Mouse (Mus musculus): Measurements from ENCODE around the gene Renbp. TPM values are rescaled to one million over a fixed set of nuclear protein-coding genes. Genes with fewer than 3 reads are reported as not detected.

Renbp gene
- polyA plus RNA-seq, 1 experiment from 2014 or later, result 16.3 TPM

DNA sequence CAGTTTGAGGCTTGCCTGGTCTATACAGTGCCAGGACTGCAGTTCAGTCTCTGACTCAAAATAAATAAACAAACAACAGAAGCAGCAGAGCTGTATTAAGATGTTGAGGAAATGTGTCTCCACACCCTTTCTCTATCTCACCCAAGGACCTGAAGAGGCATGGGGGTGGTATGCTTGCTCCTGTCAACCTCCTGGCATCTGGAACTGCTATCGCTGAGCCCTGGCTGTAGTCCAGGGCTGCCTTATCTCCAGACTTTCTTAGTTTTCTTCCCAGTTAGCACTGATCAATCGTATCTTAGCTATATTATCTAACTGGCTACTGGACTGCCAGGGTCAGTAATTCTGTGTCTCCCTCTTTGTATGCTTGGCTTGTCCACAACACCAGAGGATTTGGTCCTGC is 11.2 kb upstream of the Renbp start:
- WGBS, result 84% methylated on average over 2 of the region's 2 CpGs
- ATAC-seq (ENCODE audit: insufficient read depth, low FRiP score, low TSS enrichment), result no peak
- H3K9ac ChIP-seq (ENCODE audit: low read length), result no peak overlapping the region

DNA sequence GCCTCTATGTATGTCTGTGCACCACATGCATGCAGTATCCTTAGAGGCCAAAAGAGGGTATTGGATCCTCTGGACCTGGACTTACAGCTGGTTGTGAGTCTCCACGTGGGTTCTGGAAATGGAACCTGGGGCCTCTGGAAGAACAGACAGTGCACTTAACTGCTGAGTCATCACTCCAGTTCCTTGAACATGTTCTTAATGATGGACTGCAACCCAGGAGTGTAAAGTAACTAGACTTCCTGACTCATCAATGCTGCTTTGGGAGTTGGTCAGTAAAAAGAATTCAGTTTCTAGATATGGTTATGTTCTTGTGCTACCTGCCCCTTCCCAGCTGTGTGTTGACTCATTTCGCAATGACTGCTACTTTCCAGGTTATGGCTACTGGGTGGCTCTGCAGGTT is 1.2 kb upstream of the Renbp start:
- ATAC-seq (ENCODE audit: insufficient read depth, low FRiP score, low TSS enrichment) (no peak), DNase-seq (ENCODE audit: low spot score) (no peak)
- no peak overlapping the region for H3K9ac ChIP-seq (ENCODE audit: low read length)
- H3K27me3 ChIP-seq (ENCODE audit: control insufficient read depth, insufficient read depth, low read length), result no peaks in the 10 kb centered on the region
- H3K9me3 ChIP-seq (ENCODE audit: control insufficient read depth, low read length), result no peaks in the 10 kb centered on the region
- H3K36me3 ChIP-seq (ENCODE audit: control insufficient read depth, insufficient read depth, low read length), result no peaks in the 10 kb centered on the region
- H3K4me2 ChIP-seq (ENCODE audit: low read depth), result no peak overlapping the region
- no peaks in the 10 kb centered on the region for H3K4me1 ChIP-seq (ENCODE audit: control insufficient read depth, insufficient read depth, low read length)
- no peak overlapping the region for H3K4me3 ChIP-seq (ENCODE audit: low read depth, low read length)
- H3K27ac ChIP-seq (ENCODE audit: low read depth, low read length), result no peak overlapping the region
- 78% methylated on average over 2 of the region's 2 CpGs for WGBS

More for the DNA sequence above, 11.2 kb upstream of the Renbp start:
- H3K9me3 ChIP-seq (ENCODE audit: control insufficient read depth, low read length), result no peaks in the 10 kb centered on the region
- no peak for DNase-seq (ENCODE audit: low spot score)
- H3K27me3 ChIP-seq (ENCODE audit: control insufficient read depth, insufficient read depth, low read length), result no peaks in the 10 kb centered on the region
- no peak overlapping the region for H3K4me2 ChIP-seq (ENCODE audit: low read depth)
- no peak overlapping the region for H3K27ac ChIP-seq (ENCODE audit: low read depth, low read length)
- H3K36me3 ChIP-seq (ENCODE audit: control insufficient read depth, insufficient read depth, low read length), result peaks cover 8% of the 10 kb centered on the region
- no peaks in the 10 kb centered on the region for H3K4me1 ChIP-seq (ENCODE audit: control insufficient read depth, insufficient read depth, low read length)
- H3K4me3 ChIP-seq (ENCODE audit: low read depth, low read length), result no peak overlapping the region

DNA sequence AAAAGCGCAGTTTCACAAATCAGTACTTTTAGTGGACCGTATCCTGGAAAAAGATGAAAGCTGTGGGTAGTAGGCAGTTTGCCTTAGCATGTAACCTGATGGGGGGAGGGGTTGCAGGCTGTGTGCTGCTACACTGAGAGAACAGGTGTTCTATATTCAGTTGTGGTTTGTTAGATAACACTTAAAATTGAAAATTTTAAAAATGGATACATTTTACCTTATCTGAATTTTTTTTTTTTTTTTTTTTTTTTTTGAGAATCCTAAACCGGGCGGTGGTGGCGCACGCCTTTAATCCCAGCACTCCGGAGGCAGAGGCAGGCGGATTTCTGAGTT is 8.1 kb downstream of the Renbp start:
- H3K27me3 ChIP-seq (ENCODE audit: control insufficient read depth, insufficient read depth, low read length), result no peaks in the 10 kb centered on the region
- 76% methylated on average over 8 of the region's 8 CpGs for WGBS
- no peaks in the 10 kb centered on the region for H3K4me1 ChIP-seq (ENCODE audit: control insufficient read depth, insufficient read depth, low read length)
- H3K4me2 ChIP-seq (ENCODE audit: low read depth), result peak overlapping the region; percentile 53
- H3K36me3 ChIP-seq (ENCODE audit: control insufficient read depth, insufficient read depth, low read length), result no peaks in the 10 kb centered on the region
- peak overlapping the region; percentile 53 for H3K4me3 ChIP-seq (ENCODE audit: low read depth, low read length)
- no peak for ATAC-seq (ENCODE audit: insufficient read depth, low FRiP score, low TSS enrichment)
- no peaks in the 10 kb centered on the region for H3K9me3 ChIP-seq (ENCODE audit: control insufficient read depth, low read length)
- DNase-seq (ENCODE audit: low spot score), result no peak
- peak overlapping the region; percentile 52 for H3K9ac ChIP-seq (ENCODE audit: low read length)
- no peak overlapping the region; the same call in 1 of the 2 replicates for H3K27ac ChIP-seq (ENCODE audit: low read depth, low read length)

DNA sequence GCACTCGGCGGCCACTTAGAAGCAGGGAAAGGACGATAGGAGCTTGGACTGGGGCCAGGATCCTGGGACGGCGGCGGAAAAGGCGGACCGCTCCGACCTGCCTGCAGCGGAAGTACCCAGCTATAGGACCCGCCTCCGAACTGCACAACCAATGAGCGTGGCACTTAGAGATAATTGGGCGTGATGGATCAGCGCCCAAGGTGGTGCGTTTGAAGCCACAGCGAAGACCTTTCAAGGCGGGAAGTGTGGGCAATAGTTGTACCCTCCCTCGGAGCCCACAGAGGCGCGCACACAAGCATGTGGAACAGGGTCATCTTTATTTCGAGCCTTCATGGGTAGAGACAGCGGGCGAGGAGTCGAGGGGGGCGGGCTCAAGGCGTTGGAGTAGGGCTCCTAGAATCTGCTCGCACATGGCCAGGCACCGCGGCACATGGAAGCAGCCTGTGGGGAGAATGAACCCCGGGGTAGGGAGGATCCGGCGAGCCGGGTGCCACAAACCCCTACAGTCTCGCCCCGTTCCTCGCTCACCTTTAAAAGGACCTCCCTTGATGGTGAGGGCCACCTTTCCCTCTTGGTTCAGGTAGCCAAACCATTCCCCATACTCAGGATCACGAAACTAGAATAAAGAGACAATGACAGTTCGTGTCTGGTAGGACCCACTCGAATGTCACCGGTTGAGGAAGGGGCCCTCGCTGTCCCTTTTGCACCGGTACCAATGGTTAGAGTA is 8.7 kb downstream of the Renbp start, which contains the start of the genes Arhgap4 and Naa10:
Arhgap4 (minus strand) TSS at position 48 of the 727 bp plus-strand sequence.
Naa10 (minus strand) TSS at position 122 of the 727 bp plus-strand sequence.
- peak; percentile 87 for DNase-seq (ENCODE audit: low spot score)
- 15% methylated on average over 43 of the region's 43 CpGs for whole genome bisulfite sequencing
- peak within 1 kb of the TSS; percentile 60; the same call in 1 of the 2 replicates for H3K27ac ChIP-seq (ENCODE audit: low read depth, low read length)

DNA sequence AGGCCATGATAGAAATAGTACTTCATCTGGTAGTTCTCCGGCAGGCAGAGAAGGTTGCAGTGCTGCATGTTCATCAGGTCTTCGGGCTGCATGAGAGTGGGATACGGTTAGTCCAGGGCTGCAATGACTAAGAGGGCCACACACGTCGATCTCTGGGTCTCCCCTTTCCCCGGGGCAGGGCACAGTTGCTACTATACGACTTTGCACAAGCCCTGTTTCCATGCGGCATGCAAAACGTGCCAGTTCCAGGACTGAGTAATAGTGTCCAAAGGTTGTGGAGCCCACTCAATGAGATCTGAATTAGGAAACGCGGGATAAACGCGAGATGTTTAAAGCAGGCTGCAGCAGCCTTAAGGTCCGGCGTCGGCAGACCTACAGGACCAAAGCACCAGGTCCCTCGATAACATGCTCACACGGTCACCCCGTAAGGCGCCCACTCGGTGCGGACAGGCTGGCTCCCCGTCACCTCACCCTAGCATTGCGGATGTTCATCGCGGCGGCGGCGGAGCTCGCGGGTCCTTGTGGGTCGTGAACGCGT is 9.3 kb downstream of the Renbp start:
- no peaks in the 10 kb centered on the region for H3K36me3 ChIP-seq (ENCODE audit: control insufficient read depth, insufficient read depth, low read length)
- H3K27me3 ChIP-seq (ENCODE audit: control insufficient read depth, insufficient read depth, low read length), result no peaks in the 10 kb centered on the region
- 0 out of 2 replicates have a peak overlapping the region, but pooled peaks have one; percentile 1 for H3K27ac ChIP-seq (ENCODE audit: low read depth, low read length)
- peak overlapping the region; percentile 53 for H3K4me3 ChIP-seq (ENCODE audit: low read depth, low read length)
- H3K9ac ChIP-seq (ENCODE audit: low read length), result peak overlapping the region; percentile 64
- ATAC-seq (ENCODE audit: insufficient read depth, low FRiP score, low TSS enrichment) (peak; percentile 35; the same call in 1 of the 2 replicates), DNase-seq (ENCODE audit: low spot score) (peak; percentile 13)
- H3K4me2 ChIP-seq (ENCODE audit: low read depth), result peak overlapping the region; percentile 67
- no peaks in the 10 kb centered on the region for H3K9me3 ChIP-seq (ENCODE audit: control insufficient read depth, low read length)
- no peaks in the 10 kb centered on the region for H3K4me1 ChIP-seq (ENCODE audit: control insufficient read depth, insufficient read depth, low read length)
- WGBS, result 18% methylated on average over 31 of the region's 34 CpGs

More for the DNA sequence above, 8.7 kb downstream of the Renbp start, which contains the start of the genes Arhgap4 and Naa10:
- peak within 1 kb of the TSS; percentile 64 for H3K9ac ChIP-seq (ENCODE audit: low read length)
- H3K9me3 ChIP-seq (ENCODE audit: control insufficient read depth, low read length), result no peaks in the 10 kb centered on the region
- peak; percentile 97 for ATAC-seq (ENCODE audit: insufficient read depth, low FRiP score, low TSS enrichment)
- H3K4me3 ChIP-seq (ENCODE audit: low read depth, low read length), result peak within 1 kb of the TSS; percentile 53
- no peaks in the 10 kb centered on the region for H3K4me1 ChIP-seq (ENCODE audit: control insufficient read depth, insufficient read depth, low read length)
- no peaks in the 10 kb centered on the region for H3K36me3 ChIP-seq (ENCODE audit: control insufficient read depth, insufficient read depth, low read length)
- H3K27me3 ChIP-seq (ENCODE audit: control insufficient read depth, insufficient read depth, low read length), result no peaks in the 10 kb centered on the region
- peak within 1 kb of the TSS; percentile 67 for H3K4me2 ChIP-seq (ENCODE audit: low read depth)

DNA sequence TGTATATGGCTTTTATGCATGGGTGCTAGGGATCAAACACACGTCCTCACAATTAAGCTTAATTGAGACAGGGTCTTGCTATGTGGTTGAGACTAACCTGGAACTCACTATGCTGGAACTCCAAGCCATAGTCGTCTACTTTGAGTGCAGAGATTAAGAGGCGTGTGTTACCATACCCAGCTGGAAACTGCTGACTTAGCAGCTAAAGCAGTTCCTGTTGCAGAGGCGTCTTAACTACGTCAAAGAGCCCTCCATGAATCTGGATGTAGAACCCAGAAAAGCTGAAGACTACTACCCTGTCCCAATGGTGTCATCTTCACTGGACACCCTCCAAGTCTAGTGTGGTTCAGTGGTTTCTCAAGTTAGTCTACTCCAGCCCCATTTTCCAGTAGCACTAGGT is 12.0 kb downstream of the Renbp start:
- WGBS, result 88% methylated on average over 5 of the region's 5 CpGs
- no peaks in the 10 kb centered on the region for H3K36me3 ChIP-seq (ENCODE audit: control insufficient read depth, insufficient read depth, low read length)
- H3K4me1 ChIP-seq (ENCODE audit: control insufficient read depth, insufficient read depth, low read length), result 0 out of 2 replicates have a peak, but pooled peaks cover 3% of the 10 kb centered on the region
- no peak overlapping the region for H3K4me3 ChIP-seq (ENCODE audit: low read depth, low read length)
- H3K9me3 ChIP-seq (ENCODE audit: control insufficient read depth, low read length), result no peaks in the 10 kb centered on the region
- no peak for ATAC-seq (ENCODE audit: insufficient read depth, low FRiP score, low TSS enrichment)
- no peak overlapping the region for H3K27ac ChIP-seq (ENCODE audit: low read depth, low read length)
- no peak for DNase-seq (ENCODE audit: low spot score)
- H3K4me2 ChIP-seq (ENCODE audit: low read depth), result no peak overlapping the region
- no peaks in the 10 kb centered on the region for H3K27me3 ChIP-seq (ENCODE audit: control insufficient read depth, insufficient read depth, low read length)
- H3K9ac ChIP-seq (ENCODE audit: low read length), result no peak overlapping the region

DNA sequence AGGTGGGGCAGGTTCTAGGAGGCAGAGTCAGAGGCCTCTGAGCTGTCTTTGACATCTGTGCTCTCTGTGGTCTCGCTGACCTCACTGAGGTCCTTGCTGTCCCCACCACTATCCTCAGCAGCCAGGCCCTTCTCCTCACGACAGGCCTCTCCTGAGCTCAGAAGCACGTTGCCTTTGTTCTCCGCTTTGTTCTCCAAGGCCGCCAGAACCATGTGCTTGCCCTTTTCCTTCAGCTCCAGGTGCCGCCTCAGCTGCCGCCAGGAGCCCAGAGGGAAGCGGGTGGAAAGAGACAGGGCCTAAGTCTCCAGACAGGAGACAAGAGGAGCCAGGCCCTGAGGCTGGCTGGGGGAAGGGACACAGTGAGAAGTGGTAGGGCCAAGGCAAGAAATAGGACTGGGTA is 13.7 kb downstream of the Renbp start:
- no peak overlapping the region for H3K27ac ChIP-seq (ENCODE audit: low read depth, low read length)
- DNase-seq (ENCODE audit: low spot score) (no peak), ATAC-seq (ENCODE audit: insufficient read depth, low FRiP score, low TSS enrichment) (no peak)
- 84% methylated on average over 8 of the region's 8 CpGs for WGBS
- H3K9ac ChIP-seq (ENCODE audit: low read length), result no peak overlapping the region
- no peak overlapping the region for H3K4me2 ChIP-seq (ENCODE audit: low read depth)
- 0 out of 2 replicates have a peak, but pooled peaks cover 3% of the 10 kb centered on the region for H3K4me1 ChIP-seq (ENCODE audit: control insufficient read depth, insufficient read depth, low read length)
- H3K27me3 ChIP-seq (ENCODE audit: control insufficient read depth, insufficient read depth, low read length), result no peaks in the 10 kb centered on the region
- no peaks in the 10 kb centered on the region for H3K36me3 ChIP-seq (ENCODE audit: control insufficient read depth, insufficient read depth, low read length)
- no peak overlapping the region for H3K4me3 ChIP-seq (ENCODE audit: low read depth, low read length)
- no peaks in the 10 kb centered on the region for H3K9me3 ChIP-seq (ENCODE audit: control insufficient read depth, low read length)

DNA sequence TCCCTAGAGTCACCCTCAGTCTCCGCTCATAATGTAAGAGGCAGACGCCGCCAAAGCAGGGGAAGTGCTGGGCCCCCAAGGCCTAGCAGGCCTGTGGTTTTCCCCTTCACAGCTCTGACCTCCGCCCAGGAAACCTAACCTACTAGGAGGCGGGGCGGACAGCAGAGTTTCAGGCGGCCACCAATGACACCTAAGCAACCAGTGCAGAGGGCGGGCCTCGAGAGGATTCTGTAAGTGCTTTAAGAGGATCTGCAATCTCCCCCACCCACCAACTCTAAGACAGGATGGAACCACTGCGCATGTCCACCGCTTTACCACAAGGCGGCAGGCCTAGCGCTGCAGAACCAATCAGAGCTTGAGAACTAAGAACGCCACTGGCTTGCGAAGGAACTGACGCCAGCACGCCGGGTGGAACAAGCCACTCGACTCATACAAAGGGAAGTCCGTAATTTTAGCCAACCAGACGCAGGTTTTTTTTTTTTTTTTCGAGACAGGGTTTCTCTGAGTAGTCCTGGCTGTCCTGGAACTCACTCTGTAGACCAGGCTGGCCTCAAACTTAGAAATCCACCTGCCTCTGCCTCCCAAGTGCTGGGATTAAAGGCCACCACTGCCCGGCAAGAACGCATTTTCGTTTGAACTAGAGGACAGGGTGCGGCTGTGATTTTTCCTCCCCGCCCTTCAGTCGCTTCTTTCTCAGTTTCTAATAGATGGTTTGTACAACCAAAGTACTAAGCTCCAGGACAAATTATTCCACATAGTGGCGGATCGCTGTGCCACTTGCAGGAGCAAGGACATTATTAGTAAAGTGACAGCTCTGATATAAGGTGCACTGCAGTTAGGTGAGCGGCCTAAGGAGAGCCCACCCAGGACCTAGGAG is 15.6 kb downstream of the Renbp start:
- peak; percentile 94 for ATAC-seq (ENCODE audit: insufficient read depth, low FRiP score, low TSS enrichment)
- no peaks in the 10 kb centered on the region for H3K36me3 ChIP-seq (ENCODE audit: control insufficient read depth, insufficient read depth, low read length)
- no peak overlapping the region for H3K4me3 ChIP-seq (ENCODE audit: low read depth, low read length)
- H3K9ac ChIP-seq (ENCODE audit: low read length), result 0 out of 2 replicates have a peak overlapping the region, but pooled peaks have one; percentile 26
- 0 out of 2 replicates have a peak, but pooled peaks cover 3% of the 10 kb centered on the region for H3K4me1 ChIP-seq (ENCODE audit: control insufficient read depth, insufficient read depth, low read length)
- H3K4me2 ChIP-seq (ENCODE audit: low read depth), result peak overlapping the region; percentile 26
- peak; percentile 84 for DNase-seq (ENCODE audit: low spot score)
- no peaks in the 10 kb centered on the region for H3K9me3 ChIP-seq (ENCODE audit: control insufficient read depth, low read length)
- peak overlapping the region; percentile 39; the same call in 1 of the 2 replicates for H3K27ac ChIP-seq (ENCODE audit: low read depth, low read length)
- 31% methylated on average over 31 of the region's 31 CpGs for WGBS
- H3K27me3 ChIP-seq (ENCODE audit: control insufficient read depth, insufficient read depth, low read length), result no peaks in the 10 kb centered on the region

All from neural tube, embryonic 11.5 days (tissue).